Mouse (Mus musculus) B cell, adult 2 months (primary cell): ENCODE data around the gene Zfp770.
A peak's percentile ranks its signal among the peaks of the same experiment; 100 is the strongest.
"Not testable (repeated sequence)": the region's sequence is repeated elsewhere in the genome, so short reads cannot be mapped to it uniquely, and the experiment has no call there.

Experiments
- DNase-seq, 2 experiments: peaks; one replicate each; pipeline ENCODE4 v3.0.0; 2022

Gene Zfp770

GRCm38 (mm10) chr2:114200932-114201559 is at the start of gene Zfp770:
Gene Zfp770, minus strand, starts transcription at chr2:114201469.
- peak; percentile 78 to 81 for DNase-seq

- DNase-seq, result no peak
Measured at GRCm38 (mm10) chr2:114249440-114249839, 48.2 kb upstream of the Zfp770 start.

- DNase-seq, result no peak
Measured at GRCm38 (mm10) chr2:114237639-114238038, 36.4 kb upstream of the Zfp770 start.

GRCm38 (mm10) chr2:114236566-114236965 is 35.3 kb upstream of the Zfp770 start:
- no peak for DNase-seq

- DNase-seq, result no peak
Measured at GRCm38 (mm10) chr2:114235584-114235983, 34.3 kb upstream of the Zfp770 start.

GRCm38 (mm10) chr2:114231248-114231647 is 30.0 kb upstream of the Zfp770 start:
- DNase-seq, result no peak

- no peak for DNase-seq
Measured at GRCm38 (mm10) chr2:114228672-114229071, 27.4 kb upstream of the Zfp770 start.

GRCm38 (mm10) chr2:114205036-114205435 is 3.8 kb upstream of the Zfp770 start:
- no peak for DNase-seq

- no peak for DNase-seq
Measured at GRCm38 (mm10) chr2:114201574-114201973, 305 bp upstream of the Zfp770 start.

- DNase-seq, result no peak
Measured at GRCm38 (mm10) chr2:114196421-114196820, 4.8 kb downstream of the Zfp770 start.

GRCm38 (mm10) chr2:114186924-114187323 is 14.3 kb downstream of the Zfp770 start, which contains the start of gene Aqr:
Gene Aqr, minus strand, starts transcription at chr2:114187024.
- DNase-seq, result not testable (repeated sequence)

- DNase-seq, result no peak
Measured at GRCm38 (mm10) chr2:114177802-114178733, 23.2 kb downstream of the Zfp770 start.

GRCm38 (mm10) chr2:114174651-114175484 is 26.4 kb downstream of the Zfp770 start:
- DNase-seq, result peak; percentile 84

GRCm38 (mm10) chr2:114173248-114173647 is 28.0 kb downstream of the Zfp770 start:
- DNase-seq, result no peak

- DNase-seq, result no peak
Measured at GRCm38 (mm10) chr2:114167837-114168236, 33.4 kb downstream of the Zfp770 start.

- no peak for DNase-seq
Measured at GRCm38 (mm10) chr2:114161978-114162377, 39.3 kb downstream of the Zfp770 start.

- DNase-seq, result no peak
Measured at GRCm38 (mm10) chr2:114157345-114157744, 43.9 kb downstream of the Zfp770 start.

- DNase-seq, result no peak
Measured at GRCm38 (mm10) chr2:114156639-114157038, 44.6 kb downstream of the Zfp770 start.

- DNase-seq, result no peak
Measured at GRCm38 (mm10) chr2:114153247-114153646, 48.0 kb downstream of the Zfp770 start.

GRCm38 (mm10) chr2:114146864-114147458 is 54.3 kb downstream of the Zfp770 start:
- DNase-seq, result no peak

- DNase-seq, result peak; percentile 54 to 56
Measured at GRCm38 (mm10) chr2:114145315-114145801, 55.9 kb downstream of the Zfp770 start.

GRCm38 (mm10) chr2:114144915-114145314 is 56.4 kb downstream of the Zfp770 start:
- no peak for DNase-seq
